Mouse (Mus musculus) limb, embryonic 14.5 days (tissue): ENCODE measurements around the gene Wrap53. TPM values are rescaled to one million over a fixed set of nuclear protein-coding genes. Genes with fewer than 3 reads are reported as not detected.
"Not testable (repeated sequence)": the region's sequence is repeated elsewhere in the genome, so short reads cannot be mapped to it uniquely, and the experiment has no call there.

Experiments used
- ATAC-seq: fragments of 200-750 bp; cut with Nextera tagmentation; 2 replicates; pipeline ENCODE4 v1.8.0; 2017; ENCODE audit warnings: low read depth, moderate number of reproducible peaks, moderate TSS enrichment; ENCODE audit not compliant: low FRiP score
- DNase-seq: peaks from one replicate; pipeline ENCODE4 v3.0.0-alpha.2; 2015; ENCODE audit warnings: low spot score
- H3K27ac ChIP-seq: fragments of 300-500 bp; sonication (generic); replicated peaks from 2 replicates; pipeline ENCODE4 v1.5.1; 2014; ENCODE audit warnings: low read depth, mild to moderate bottlenecking, low read length, moderate library complexity, mixed read lengths
- H3K27me3 ChIP-seq: fragments of 300-500 bp; sonication (generic); 2 replicates; pipeline ENCODE4 v1.6.1; 2014; ENCODE audit warnings: low read length, mixed read lengths; ENCODE audit not compliant: control insufficient read depth, insufficient read depth
- H3K36me3 ChIP-seq: fragments of 300-500 bp; sonication (generic); 2 replicates; pipeline ENCODE4 v1.6.1; 2014; ENCODE audit warnings: mild to moderate bottlenecking, low read length, moderate library complexity, mixed read lengths; ENCODE audit not compliant: control insufficient read depth, insufficient read depth
- H3K4me1 ChIP-seq: fragments of 300-500 bp; sonication (generic); 2 replicates; pipeline ENCODE4 v1.6.1; 2014; ENCODE audit warnings: antibody characterized with exemption, low read length, mixed read lengths; ENCODE audit not compliant: control insufficient read depth, insufficient read depth
- H3K4me2 ChIP-seq: fragments of 300-500 bp; sonication (generic); replicated peaks from 2 replicates; pipeline ENCODE4 v1.6.1; 2014; ENCODE audit warnings: low read depth, mild to moderate bottlenecking, low read length, moderate library complexity; ENCODE audit not compliant: severe bottlenecking
- H3K4me3 ChIP-seq: fragments of 300-500 bp; sonication (generic); replicated peaks from 2 replicates; pipeline ENCODE4 v1.5.1; 2014; ENCODE audit warnings: low read length
- H3K9ac ChIP-seq: fragments of 300-500 bp; sonication (generic); 2 replicates; pipeline ENCODE4 v1.6.1; 2014; ENCODE audit warnings: mild to moderate bottlenecking, low read depth, low read length, moderate library complexity; ENCODE audit not compliant: severe bottlenecking
- H3K9me3 ChIP-seq: fragments of 300-500 bp; sonication (generic); 2 replicates; pipeline ENCODE4 v1.6.1; 2016; ENCODE audit warnings: low read length; ENCODE audit not compliant: control insufficient read depth
- POLR2A ChIP-seq: fragments of 200-500 bp; IDR thresholded peaks from 2 replicates; pipeline ENCODE4 v1.8.0; 2012; ENCODE audit warnings: inconsistent platforms, mild to moderate bottlenecking, moderate library complexity, borderline replicate concordance; ENCODE audit not compliant: insufficient read depth, insufficient read length; ENCODE audit errors: extremely low read depth
- WGBS: fragments of 180-500 bp; shearing (Covaris S2); extraction: QIAGEN DNeasy Blood & Tissue Kit; methylation state at CpG from one replicate; pipeline ENCODE4 v1.1.7; 2014; 5-methylcytosine and 5-hydroxymethylcytosine counted together
- polyA plus RNA-seq, 2 experiments: library from polyadenylated mRNA; depleted of rRNA in 1 of 2; stranded (reverse) in 1 of 2; unstranded in 1 of 2; fragments of >200 nt; fragmentation: Nextera tagmentation in 1 of 2; extraction: Ambion mirVana in 1 of 2; gene quantifications; 2 replicates each; pipeline versions ENCODE4 v1.2.1 to v1.2.3; 2012 to 2014

Wrap53 gene
- polyA plus RNA-seq, 2 experiments: 19.0 to 20.6 TPM

GRCm38 (mm10) chr11:69621571-69622268 lies 41.7 kb upstream of the Wrap53 start, which contains the start of gene Sat2:
TSS of gene Sat2 (plus strand) at chr11:69622024.
- H3K9ac ChIP-seq: peak within 1 kb of the TSS; percentile 69
- no peaks in the 10 kb centered on the region for H3K36me3 ChIP-seq
- 0 out of 2 replicates have a peak, but pooled peaks have one; percentile 21 for TF ChIP-seq POLR2A
- DNase-seq: peak; percentile 83
- no peaks in the 10 kb centered on the region for H3K9me3 ChIP-seq
- 1% methylated on average over 20 of the region's 20 CpGs for WGBS
- ATAC-seq: peak; percentile 87
- H3K27me3 ChIP-seq: no peaks in the 10 kb centered on the region
- H3K4me2 ChIP-seq: peak within 1 kb of the TSS; percentile 75
- peak within 1 kb of the TSS; percentile 2; the same call in 1 of the 2 replicates for H3K27ac ChIP-seq
- H3K4me3 ChIP-seq: peak within 1 kb of the TSS; percentile 51
- H3K4me1 ChIP-seq: 0 out of 2 replicates have a peak, but pooled peaks cover 7% of the 10 kb centered on the region

- Histone ChIP-seq H3K4me3 (no peak overlapping the region), H3K4me2 (no peak overlapping the region), H3K36me3 (no peaks in the 10 kb centered on the region), H3K27ac (no peak overlapping the region), H3K9ac (no peak overlapping the region), H3K9me3 (no peaks in the 10 kb centered on the region), H3K4me1 (0 out of 2 replicates have a peak, but pooled peaks cover 7% of the 10 kb centered on the region), H3K27me3 (no peaks in the 10 kb centered on the region)
- no peak for ATAC-seq
- no peak for DNase-seq
- no peak for TF ChIP-seq POLR2A
- WGBS: 87% methylated on average over 7 of the region's 7 CpGs
Observed at GRCm38 (mm10) chr11:69620394-69621081, 40.5 kb upstream of the Wrap53 start.

GRCm38 (mm10) chr11:69617805-69618204 lies 37.8 kb upstream of the Wrap53 start, which contains the start of gene Shbg:
TSS of gene Shbg (minus strand) at chr11:69617905.
- Histone ChIP-seq H3K4me2 (no peak within 1 kb of the TSS), H3K4me3 (no peak within 1 kb of the TSS), H3K9me3 (no peaks in the 10 kb centered on the region), H3K27me3 (no peaks in the 10 kb centered on the region), H3K4me1 (peaks cover 8% of the 10 kb centered on the region; the same call in 1 of the 2 replicates), H3K27ac (no peak within 1 kb of the TSS), H3K36me3 (no peaks in the 10 kb centered on the region), H3K9ac (no peak within 1 kb of the TSS)
- ATAC-seq (no peak), DNase-seq (no peak)
- WGBS: 63% methylated on average over 5 of the region's 5 CpGs
- no peak for TF ChIP-seq POLR2A

GRCm38 (mm10) chr11:69616781-69617180 lies 36.7 kb upstream of the Wrap53 start:
- DNase-seq (no peak), ATAC-seq (no peak)
- TF ChIP-seq POLR2A: no peak
- Histone ChIP-seq H3K27ac (no peak overlapping the region), H3K9ac (no peak overlapping the region), H3K9me3 (no peaks in the 10 kb centered on the region), H3K4me2 (no peak overlapping the region), H3K36me3 (no peaks in the 10 kb centered on the region), H3K4me3 (no peak overlapping the region), H3K4me1 (peaks cover 4% of the 10 kb centered on the region; the same call in 1 of the 2 replicates), H3K27me3 (no peaks in the 10 kb centered on the region)
- WGBS: 46% methylated on average over 10 of the region's 10 CpGs

DNA sequence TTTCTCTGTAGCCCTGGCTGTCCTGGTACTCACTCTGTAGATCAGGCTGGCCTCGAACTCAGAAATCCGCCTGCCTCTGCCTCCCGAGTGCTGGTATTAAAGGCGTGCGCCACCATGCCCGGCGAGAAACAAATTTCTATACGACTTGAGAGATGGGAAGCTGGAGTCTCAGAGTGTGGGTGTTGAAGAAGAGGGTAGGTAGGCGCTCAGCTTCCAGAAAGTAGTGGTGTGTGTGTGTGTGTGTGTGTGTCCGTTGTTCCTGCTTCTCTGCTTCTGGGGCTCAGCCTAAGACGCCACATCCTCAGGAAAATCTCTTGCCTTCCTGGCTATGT lies 34.2 kb upstream of the Wrap53 start:
- not testable (repeated sequence) for H3K4me1 ChIP-seq, H3K4me3 ChIP-seq, H3K9me3 ChIP-seq, H3K27ac ChIP-seq, DNase-seq, ATAC-seq, H3K36me3 ChIP-seq, H3K9ac ChIP-seq, H3K4me2 ChIP-seq, H3K27me3 ChIP-seq
- 54% methylated on average over 11 of the region's 11 CpGs for WGBS
